In the genomic region with DNA sequence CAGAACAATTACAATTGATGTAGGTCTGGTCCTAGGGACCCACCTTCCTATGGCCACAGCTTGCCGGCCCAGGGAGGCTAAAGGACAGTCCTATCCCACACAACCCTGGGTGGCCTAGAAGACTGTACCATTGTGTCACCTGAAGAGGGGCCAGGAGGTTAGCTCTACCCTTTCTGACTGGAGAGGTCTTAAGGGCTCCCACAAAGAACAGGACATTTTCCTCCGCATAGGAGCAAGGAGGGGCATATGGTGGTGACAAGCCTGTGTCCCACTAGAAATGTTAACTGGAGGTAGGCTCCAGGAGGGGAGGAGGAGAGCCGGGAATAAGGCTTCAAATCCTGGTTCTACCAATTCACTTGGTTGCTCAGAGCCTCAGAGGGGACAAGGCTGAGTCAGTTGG, we compare ENCODE assay signal across 10 mouse cellular contexts. TPM values are rescaled to one million over a fixed set of nuclear protein-coding genes. Genes with fewer than 3 reads are reported as not detected.
DNase-seq lines count a peak whose midpoint lies in the region; ATAC-seq and TF ChIP-seq lines count a peak whose summit lies in the region.
"Had no signal": no experiment of that assay in that cellular context is flagged by ENCODE, and none has a peak within 500 bp of the region (broad histone marks: within the 10 kb centered on the region; RNA-seq: fewer than 3 reads in every experiment).

No protein-coding gene starts in this region.

- DNase-seq in heart, embryonic 10.5 days (ENCODE audit: low spot score), result no peak
- DNase-seq in heart, postnatal 10 days, result no peak
- DNase-seq in right cerebral cortex, postnatal 25 days, result no peak
- no peak for DNase-seq in retina, postnatal 1 day
- DNase-seq in c-Kit-positive CD71-positive TER-119-positive erythroid progenitor cells, embryonic 14.5 days (ENCODE audit: low spot score), result no peak

- H3K9ac ChIP-seq in ES-Bruce4 (ENCODE audit: low read depth, poor library complexity, severe bottlenecking), result no peak overlapping the region
- H3K9ac ChIP-seq in heart, embryonic 15.5 days, result no peak overlapping the region
- H3K9ac ChIP-seq in limb, embryonic 15.5 days, result no peak overlapping the region

- 33% methylated on average over 3 of the region's 3 CpGs for WGBS in heart, embryonic 10.5 days
- 38% methylated on average over 3 of the region's 3 CpGs for WGBS in heart, embryonic 15.5 days
- 42% methylated on average over 3 of the region's 3 CpGs for WGBS in limb, embryonic 15.5 days

- TF ChIP-seq CTCF in ES-Bruce4 (IDR thresholded peaks at IDR 0.05; ENCODE audit: low read depth, low read length), result no peak

- H3K4me3 ChIP-seq in heart, embryonic 10.5 days, result peak overlapping the region; percentile 84; the same call in 1 of the 2 replicates
- H3K4me3 ChIP-seq in ES-Bruce4 (ENCODE audit: low read depth, low read length), result peak overlapping the region; percentile 69; the same call in 1 of the 2 replicates
- H3K4me3 ChIP-seq in heart, embryonic 15.5 days, result 0 out of 2 replicates have a peak overlapping the region, but pooled peaks have one; percentile 71
- H3K4me3 ChIP-seq in limb, embryonic 15.5 days, result peak overlapping the region; percentile 76

- peaks cover 67% of the 10 kb centered on the region for H3K4me1 ChIP-seq in heart, embryonic 10.5 days
- peaks cover 4% of the 10 kb centered on the region for H3K4me1 ChIP-seq in ES-Bruce4 (ENCODE audit: control insufficient read depth, insufficient read depth, low read length)
- peaks cover 76% of the 10 kb centered on the region for H3K4me1 ChIP-seq in heart, embryonic 15.5 days (replicated peaks)
- H3K4me1 ChIP-seq in limb, embryonic 15.5 days, result peaks cover 58% of the 10 kb centered on the region

- TF ChIP-seq POLR2A in ES-Bruce4 (IDR thresholded peaks at IDR 0.05; ENCODE audit: insufficient read depth, low read length), result no peak

- H3K27me3 ChIP-seq in heart, embryonic 10.5 days (ENCODE audit: insufficient read depth, poor library complexity, severe bottlenecking), result peaks cover 65% of the 10 kb centered on the region
- no peaks in the 10 kb centered on the region for H3K27me3 ChIP-seq in ES-Bruce4 (ENCODE audit: control insufficient read depth, insufficient read depth, low read length, poor library complexity, severe bottlenecking)
- H3K27me3 ChIP-seq in heart, embryonic 15.5 days, result peaks cover 9% of the 10 kb centered on the region; the same call in 1 of the 2 replicates
- H3K27me3 ChIP-seq in limb, embryonic 15.5 days, result peaks cover 9% of the 10 kb centered on the region; the same call in 1 of the 2 replicates

- no peak for TF ChIP-seq EP300 in ES-Bruce4 (IDR thresholded peaks at IDR 0.05; ENCODE audit: insufficient read depth, low read depth, low read length)

- H3K4me2 ChIP-seq in heart, embryonic 15.5 days, result peak overlapping the region; percentile 94
- peak overlapping the region; percentile 91 for H3K4me2 ChIP-seq in limb, embryonic 15.5 days

- intact Hi-C loops in heart, postnatal 10 days (cut with DNase I), result no loop called here

- H3K36me3 ChIP-seq in heart, embryonic 10.5 days, result no peaks in the 10 kb centered on the region
- no peaks in the 10 kb centered on the region for H3K36me3 ChIP-seq in ES-Bruce4 (ENCODE audit: control insufficient read depth, insufficient read depth, low read length, poor library complexity, severe bottlenecking)
- H3K36me3 ChIP-seq in heart, embryonic 15.5 days, result 0 out of 2 replicates have a peak, but pooled peaks cover 3% of the 10 kb centered on the region
- no peaks in the 10 kb centered on the region for H3K36me3 ChIP-seq in limb, embryonic 15.5 days

- H3K27ac ChIP-seq in heart, embryonic 10.5 days, result peak overlapping the region; percentile 88
- no peak overlapping the region for H3K27ac ChIP-seq in ES-Bruce4 (ENCODE audit: insufficient read depth, low read length)
- peak overlapping the region; percentile 93 for H3K27ac ChIP-seq in heart, embryonic 15.5 days
- H3K27ac ChIP-seq in limb, embryonic 15.5 days, result peak overlapping the region; percentile 88

- no peaks in the 10 kb centered on the region; the same call in 1 of the 2 replicates for H3K9me3 ChIP-seq in heart, embryonic 10.5 days
- no peaks in the 10 kb centered on the region for H3K9me3 ChIP-seq in ES-Bruce4 (replicated peaks; ENCODE audit: control insufficient read depth, insufficient read depth, low read length, poor library complexity, severe bottlenecking)
- no peaks in the 10 kb centered on the region for H3K9me3 ChIP-seq in heart, embryonic 15.5 days (replicated peaks)
- no peaks in the 10 kb centered on the region for H3K9me3 ChIP-seq in limb, embryonic 15.5 days

- no peak for ATAC-seq in heart, embryonic 15.5 days (replicated peaks; ENCODE audit: insufficient number of reproducible peaks, insufficient read depth, low FRiP score, low read depth)
- ATAC-seq in limb, embryonic 15.5 days (ENCODE audit: insufficient number of reproducible peaks, low FRiP score, low TSS enrichment, low read depth), result no peak

RNA-seq across cellular contexts. Expression of a gene that starts 0.8 kb away (rescaled TPM):
- polyA plus RNA-seq in heart, embryonic 10.5 days (2016; fragmentation: Nextera tagmentation; extraction: Ambion mirVana), result 5.5 and 6.3 TPM in 2 replicates
- 10 to 100 TPM; 30.2 to 31.3 TPM for total RNA-seq in heart, postnatal 10 days (2021)
- polyA plus RNA-seq in ES-Bruce4 (2011; ENCODE audit: insufficient read depth, insufficient read length, low read depth, missing spikeins), result 7.2 and 7.9 TPM in 2 replicates
- polyA plus RNA-seq in heart, embryonic 15.5 days (2015; fragmentation: Nextera tagmentation; extraction: Ambion mirVana), result 11.2 and 13.2 TPM in 2 replicates
- polyA plus RNA-seq in limb, embryonic 15.5 days (2015; fragmentation: Nextera tagmentation; extraction: Ambion mirVana), result 18.9 and 21.9 TPM in 2 replicates

RNA-seq across cellular contexts. Expression of a gene that starts 18.3 kb away (rescaled TPM):
- polyA plus RNA-seq in heart, embryonic 10.5 days (2016; fragmentation: Nextera tagmentation; extraction: Ambion mirVana), result not detected in 2 replicates
- not detected for total RNA-seq in heart, postnatal 10 days (2021)
- not detected in 2 replicates for polyA plus RNA-seq in ES-Bruce4 (2011; ENCODE audit: insufficient read depth, insufficient read length, low read depth, missing spikeins)
- not detected in 2 replicates for polyA plus RNA-seq in heart, embryonic 15.5 days (2015; fragmentation: Nextera tagmentation; extraction: Ambion mirVana)
- polyA plus RNA-seq in limb, embryonic 15.5 days (2015; fragmentation: Nextera tagmentation; extraction: Ambion mirVana), result not detected in 2 replicates
- total RNA-seq: adrenal gland, adult 18-20 months; layer of hippocampus, adult 18-20 months had no signal

RNA-seq across cellular contexts. Expression of a gene that starts 23.8 kb away (rescaled TPM):
- polyA plus RNA-seq in heart, embryonic 10.5 days (2016; fragmentation: Nextera tagmentation; extraction: Ambion mirVana), result 23.1 and 27.4 TPM in 2 replicates
- 10 to 100 TPM; 27.3 to 33.4 TPM for total RNA-seq in heart, postnatal 10 days (2021)
- 21.4 and 22.8 TPM in 2 replicates for polyA plus RNA-seq in ES-Bruce4 (2011; ENCODE audit: insufficient read depth, insufficient read length, low read depth, missing spikeins)
- polyA plus RNA-seq in heart, embryonic 15.5 days (2015; fragmentation: Nextera tagmentation; extraction: Ambion mirVana), result 15.3 and 20.3 TPM in 2 replicates
- 26.4 and 26.5 TPM in 2 replicates for polyA plus RNA-seq in limb, embryonic 15.5 days (2015; fragmentation: Nextera tagmentation; extraction: Ambion mirVana)

RNA-seq across cellular contexts. Expression of a gene that starts 45.6 kb away (rescaled TPM):
- 19.1 and 39.9 TPM in 2 replicates for polyA plus RNA-seq in heart, embryonic 10.5 days (2016; fragmentation: Nextera tagmentation; extraction: Ambion mirVana)
- total RNA-seq in heart, postnatal 10 days (2021), result 100 to 1,000 TPM in 1 of 2 experiments, 10 to 100 TPM in 1; 95.9 to 112 TPM
- polyA plus RNA-seq in ES-Bruce4 (2011; ENCODE audit: insufficient read depth, insufficient read length, low read depth, missing spikeins), result 3.2 and 4.2 TPM in 2 replicates
- polyA plus RNA-seq in heart, embryonic 15.5 days (2015; fragmentation: Nextera tagmentation; extraction: Ambion mirVana), result 98.4 and 103 TPM in 2 replicates
- 0.29 and 0.31 TPM in 2 replicates for polyA plus RNA-seq in limb, embryonic 15.5 days (2015; fragmentation: Nextera tagmentation; extraction: Ambion mirVana)

RNA-seq across cellular contexts. Expression of a gene that starts 52.4 kb away (rescaled TPM):
- polyA plus RNA-seq in heart, embryonic 10.5 days (2016; fragmentation: Nextera tagmentation; extraction: Ambion mirVana), result 261 and 301 TPM in 2 replicates
- 100 to 1,000 TPM; 283 to 290 TPM for total RNA-seq in heart, postnatal 10 days (2021)
- polyA plus RNA-seq in ES-Bruce4 (2011; ENCODE audit: insufficient read depth, insufficient read length, low read depth, missing spikeins), result 1,917 and 1,978 TPM in 2 replicates
- 180 and 243 TPM in 2 replicates for polyA plus RNA-seq in heart, embryonic 15.5 days (2015; fragmentation: Nextera tagmentation; extraction: Ambion mirVana)
- 286 and 375 TPM in 2 replicates for polyA plus RNA-seq in limb, embryonic 15.5 days (2015; fragmentation: Nextera tagmentation; extraction: Ambion mirVana)
